Mouse (Mus musculus): ENCODE measurements around the gene Donson. TPM values are rescaled to one million over a fixed set of nuclear protein-coding genes. Genes with fewer than 3 reads are reported as not detected.

Gene Donson
- polyA plus RNA-seq, 1 experiment from 2014 or later: 43.2 TPM

DNA sequence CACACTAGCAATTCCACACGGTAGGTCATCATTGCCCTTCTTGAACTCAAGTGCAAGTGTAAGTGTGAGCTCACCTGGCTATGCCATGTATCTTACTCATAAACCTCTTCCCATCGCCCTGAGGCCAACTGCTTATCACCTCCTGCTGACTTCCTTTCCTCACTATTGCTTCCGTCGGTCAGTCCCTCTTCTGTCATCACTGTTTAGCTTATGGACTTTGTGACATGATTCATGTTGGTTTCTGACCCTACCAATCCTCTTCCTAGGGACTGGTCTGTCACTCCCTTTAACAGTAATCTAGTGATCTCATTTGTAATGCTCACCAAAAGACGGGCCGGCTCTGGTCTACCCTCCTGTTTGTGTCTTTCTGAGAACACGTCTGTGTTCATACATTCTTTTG, 21.7 kb upstream of the Donson start:
- Histone ChIP-seq H3K4me3 (no peak overlapping the region), H3K27ac (no peak overlapping the region), H3K9me3 (replicated peaks) (no peaks in the 10 kb centered on the region), H3K4me1 (peaks cover 1% of the 10 kb centered on the region; the same call in 1 of the 2 replicates), H3K27me3 (ENCODE audit: low read depth, poor library complexity, severe bottlenecking) (no peaks in the 10 kb centered on the region), H3K36me3 (peaks cover 70% of the 10 kb centered on the region)
- WGBS: 90% methylated on average over 7 of the region's 7 CpGs
- no peak for DNase-seq (ENCODE audit: low spot score)

DNA sequence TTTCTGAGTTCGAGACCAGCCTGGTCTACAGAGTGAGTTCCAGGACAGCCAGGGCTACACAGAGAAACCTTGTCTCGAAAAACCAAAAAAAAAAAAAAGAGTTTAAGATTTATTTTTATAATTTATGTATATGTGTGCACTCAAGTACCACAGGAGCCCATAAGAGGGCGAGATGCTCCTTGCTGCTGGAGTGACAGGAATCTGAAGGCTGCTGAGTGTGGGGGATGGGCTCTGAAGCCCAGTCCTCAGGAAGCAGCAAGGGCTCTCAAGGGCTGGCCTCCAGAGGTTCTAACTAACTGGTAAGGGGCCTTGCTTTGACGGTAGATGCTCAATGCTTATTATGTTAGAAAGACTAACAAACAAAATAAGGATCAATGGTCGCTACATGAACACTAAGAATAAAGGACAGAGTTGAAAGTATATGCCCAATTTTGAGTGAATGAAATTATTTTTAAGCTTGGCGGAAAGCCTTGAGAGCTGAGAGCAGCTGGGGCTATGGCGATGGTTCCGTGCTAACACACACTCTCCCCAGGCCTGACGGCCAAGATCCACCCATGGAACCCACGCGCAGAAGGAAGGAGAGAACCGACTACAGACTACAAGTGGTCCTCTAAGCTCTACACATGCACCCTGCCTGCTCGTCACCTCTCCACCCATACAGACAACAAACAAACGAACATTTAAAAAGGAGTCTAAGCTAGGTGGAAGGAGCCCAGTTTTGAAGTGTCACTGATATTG, 16.2 kb upstream of the Donson start:
- DNase-seq (ENCODE audit: low spot score): no peak
- no peaks in the 10 kb centered on the region for H3K27me3 ChIP-seq (ENCODE audit: low read depth, poor library complexity, severe bottlenecking)
- 85% methylated on average over 14 of the region's 14 CpGs for WGBS
- H3K4me3 ChIP-seq: no peak overlapping the region
- H3K9me3 ChIP-seq (replicated peaks): no peaks in the 10 kb centered on the region
- no peak overlapping the region for H3K27ac ChIP-seq
- H3K36me3 ChIP-seq: peaks cover 71% of the 10 kb centered on the region
- peaks cover 8% of the 10 kb centered on the region; the same call in 1 of the 2 replicates for H3K4me1 ChIP-seq

DNA sequence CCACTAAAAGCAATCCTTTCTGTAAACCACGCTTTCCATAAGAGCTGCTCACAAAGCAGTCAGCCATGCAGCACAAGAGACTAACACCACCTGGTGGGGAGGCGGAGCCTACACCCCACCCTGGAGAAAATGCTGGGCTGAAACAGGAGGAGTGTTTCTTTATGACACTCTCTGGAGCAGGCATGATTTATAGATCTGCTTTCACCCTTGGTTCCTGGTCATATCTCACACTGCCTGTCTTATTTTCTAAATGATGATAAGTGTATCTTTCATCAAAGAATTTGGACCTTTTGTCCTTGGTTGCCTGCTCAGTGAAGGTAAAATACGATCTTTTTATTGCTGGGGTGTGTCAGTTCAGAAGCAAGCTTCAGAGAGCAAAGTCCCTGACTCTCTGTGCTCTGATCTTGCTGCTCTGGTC, 14.2 kb upstream of the Donson start:
- H3K36me3 ChIP-seq: peaks cover 74% of the 10 kb centered on the region
- H3K4me1 ChIP-seq: peaks cover 8% of the 10 kb centered on the region; the same call in 1 of the 2 replicates
- no peak overlapping the region for H3K4me3 ChIP-seq
- no peak overlapping the region for H3K27ac ChIP-seq
- 64% methylated on average over 3 of the region's 3 CpGs for WGBS
- no peaks in the 10 kb centered on the region for H3K27me3 ChIP-seq (ENCODE audit: low read depth, poor library complexity, severe bottlenecking)
- no peaks in the 10 kb centered on the region for H3K9me3 ChIP-seq (replicated peaks)
- DNase-seq (ENCODE audit: low spot score): no peak

DNA sequence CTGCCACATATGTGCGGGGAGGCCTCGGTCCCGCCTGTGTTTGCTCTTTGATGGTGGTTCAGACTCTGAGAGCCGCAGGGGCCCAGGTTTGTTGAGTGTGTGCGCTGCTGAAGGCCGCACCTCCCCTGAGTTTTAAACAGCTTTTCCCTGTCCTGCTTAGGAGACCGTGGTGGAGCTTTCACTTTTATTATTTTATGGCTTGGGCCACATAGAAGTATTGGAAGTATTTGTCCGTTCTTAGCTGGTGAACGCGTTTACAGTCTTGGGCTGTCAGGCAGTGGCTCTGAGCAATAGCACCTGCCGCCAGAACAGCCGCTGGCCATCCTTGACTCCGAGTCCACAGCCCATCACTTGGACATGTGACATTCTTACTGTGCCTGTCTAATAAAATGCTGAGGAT, 13.3 kb upstream of the Donson start:
- DNase-seq (ENCODE audit: low spot score): no peak
- peaks cover 8% of the 10 kb centered on the region; the same call in 1 of the 2 replicates for H3K4me1 ChIP-seq
- H3K27me3 ChIP-seq (ENCODE audit: low read depth, poor library complexity, severe bottlenecking): no peaks in the 10 kb centered on the region
- no peaks in the 10 kb centered on the region for H3K9me3 ChIP-seq (replicated peaks)
- 73% methylated on average over 13 of the region's 13 CpGs for WGBS
- peaks cover 74% of the 10 kb centered on the region for H3K36me3 ChIP-seq
- H3K4me3 ChIP-seq: no peak overlapping the region
- H3K27ac ChIP-seq: no peak overlapping the region

DNA sequence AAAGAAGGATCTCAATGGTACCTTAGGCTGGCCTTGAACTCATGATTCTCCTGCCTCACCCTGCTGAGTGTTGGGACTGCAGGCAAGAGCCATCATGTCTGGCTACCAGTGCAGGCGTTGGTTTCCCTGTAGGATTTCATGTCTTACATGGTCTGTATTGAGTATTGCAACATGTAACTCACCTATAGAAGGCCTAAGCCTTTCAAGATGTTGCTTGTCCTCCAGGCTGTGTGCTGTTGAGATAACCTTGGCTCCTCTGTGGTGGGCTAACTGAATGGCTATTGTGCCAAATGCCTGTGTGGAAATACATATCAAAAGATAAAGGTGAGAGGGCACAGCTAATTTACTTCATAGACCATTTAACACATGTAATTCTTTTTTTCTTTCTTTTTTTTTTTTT, 10.4 kb upstream of the Donson start:
- H3K27ac ChIP-seq: no peak overlapping the region
- H3K9me3 ChIP-seq (replicated peaks): no peaks in the 10 kb centered on the region
- H3K27me3 ChIP-seq (ENCODE audit: low read depth, poor library complexity, severe bottlenecking): no peaks in the 10 kb centered on the region
- H3K36me3 ChIP-seq: peaks cover 63% of the 10 kb centered on the region
- 95% methylated on average over 1 of the region's 1 CpGs for WGBS
- H3K4me1 ChIP-seq: peaks cover 12% of the 10 kb centered on the region
- DNase-seq (ENCODE audit: low spot score): no peak
- no peak overlapping the region for H3K4me3 ChIP-seq

DNA sequence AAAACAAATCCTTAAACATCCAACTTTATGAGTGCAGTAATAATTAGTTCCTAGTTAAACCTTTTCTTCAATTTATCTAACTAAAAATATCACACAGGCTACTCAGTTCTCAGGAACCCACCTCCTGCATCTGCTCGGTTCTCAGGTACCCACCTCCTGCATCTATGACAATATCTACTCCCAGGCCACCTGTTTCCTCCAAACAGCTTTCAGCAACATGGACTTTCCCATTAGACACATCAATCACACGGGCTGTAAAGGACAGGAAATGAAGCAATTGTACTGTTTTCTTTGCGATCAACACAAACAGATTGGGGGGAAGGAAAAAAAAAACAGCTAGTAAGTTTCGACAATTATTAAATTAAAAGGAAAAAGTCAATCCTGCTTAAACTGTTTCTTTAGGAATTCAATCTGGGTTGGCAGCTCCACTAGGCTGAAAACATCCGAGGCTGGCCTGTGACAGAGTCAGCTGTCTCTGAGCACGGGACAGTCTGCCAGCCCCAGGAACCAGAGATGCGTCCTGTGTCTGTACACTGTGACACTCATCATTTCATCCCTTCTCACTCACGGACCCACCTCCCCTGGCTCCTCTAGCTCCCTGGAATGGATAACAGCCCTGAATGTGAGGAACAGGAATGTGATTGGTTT, 6.7 kb upstream of the Donson start:
- 59% methylated on average over 8 of the region's 8 CpGs for WGBS
- Histone ChIP-seq H3K36me3 (peaks cover 39% of the 10 kb centered on the region), H3K27me3 (ENCODE audit: low read depth, poor library complexity, severe bottlenecking) (no peaks in the 10 kb centered on the region)

DNA sequence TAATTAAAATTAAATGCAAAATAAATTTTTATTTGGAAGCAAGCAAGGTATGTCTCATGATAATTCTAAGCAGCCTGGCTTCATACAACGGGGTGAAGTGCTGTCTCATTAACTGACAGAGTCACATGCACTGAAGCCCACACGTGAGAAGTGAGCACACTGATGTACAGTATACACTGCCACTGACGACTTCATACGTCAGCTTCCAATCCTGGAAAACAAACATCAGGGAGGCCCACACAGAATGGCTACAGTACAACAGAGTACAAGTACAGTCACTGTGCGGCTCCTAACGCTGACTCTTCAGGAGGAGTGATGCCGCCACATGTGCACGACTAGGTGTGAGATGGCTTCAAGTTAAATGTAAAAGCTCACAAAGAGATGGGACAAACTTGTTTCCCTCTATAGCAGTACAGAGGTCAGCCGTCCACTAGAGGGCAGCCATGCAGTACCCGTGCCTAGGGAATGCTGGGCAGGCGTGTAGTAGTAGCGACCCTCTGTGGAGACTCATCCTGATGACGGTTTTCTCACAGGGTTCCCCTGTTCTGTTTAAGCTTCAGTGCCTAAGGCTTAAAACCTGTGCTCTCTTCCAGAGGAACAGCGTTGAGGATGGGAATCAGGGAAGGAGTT, 6.0 kb upstream of the Donson start:
- H3K4me1 ChIP-seq: peaks cover 12% of the 10 kb centered on the region
- peaks cover 35% of the 10 kb centered on the region for H3K36me3 ChIP-seq
- peak; percentile 85 for DNase-seq (ENCODE audit: low spot score)
- no peaks in the 10 kb centered on the region for H3K27me3 ChIP-seq (ENCODE audit: low read depth, poor library complexity, severe bottlenecking)
- H3K27ac ChIP-seq: no peak overlapping the region
- no peaks in the 10 kb centered on the region for H3K9me3 ChIP-seq (replicated peaks)
- 33% methylated on average over 14 of the region's 14 CpGs for WGBS
- H3K4me3 ChIP-seq: no peak overlapping the region

More for the DNA sequence above, 6.7 kb upstream of the Donson start:
- DNase-seq (ENCODE audit: low spot score): no peak
- Histone ChIP-seq H3K27ac (no peak overlapping the region), H3K4me3 (no peak overlapping the region), H3K9me3 (replicated peaks) (no peaks in the 10 kb centered on the region), H3K4me1 (peaks cover 12% of the 10 kb centered on the region)

DNA sequence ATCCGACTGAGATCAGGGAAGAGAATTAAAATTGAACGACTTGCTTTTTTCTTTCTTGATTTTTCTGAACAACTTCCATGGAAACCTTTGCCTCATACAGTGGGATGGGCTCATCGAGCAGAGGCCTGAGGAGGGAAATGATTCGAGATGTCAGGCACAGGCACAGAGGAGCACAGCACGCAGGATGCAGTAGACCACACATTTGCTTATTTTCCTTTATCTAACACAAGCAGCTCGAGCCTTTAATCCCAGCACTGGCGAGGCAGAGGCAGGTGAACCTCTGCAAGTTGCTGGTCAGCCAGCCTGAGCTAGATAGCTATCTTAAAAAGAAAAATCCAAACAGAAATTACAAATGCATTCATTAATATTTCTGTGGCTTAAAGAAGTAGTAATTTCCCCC, 1.2 kb upstream of the Donson start:
- no peak for DNase-seq (ENCODE audit: low spot score)
- Histone ChIP-seq H3K4me3 (no peak overlapping the region), H3K36me3 (peaks cover 17% of the 10 kb centered on the region), H3K27ac (no peak overlapping the region), H3K4me1 (peaks cover 19% of the 10 kb centered on the region), H3K27me3 (ENCODE audit: low read depth, poor library complexity, severe bottlenecking) (no peaks in the 10 kb centered on the region), H3K9me3 (replicated peaks) (no peaks in the 10 kb centered on the region)
- 56% methylated on average over 7 of the region's 7 CpGs for WGBS

DNA sequence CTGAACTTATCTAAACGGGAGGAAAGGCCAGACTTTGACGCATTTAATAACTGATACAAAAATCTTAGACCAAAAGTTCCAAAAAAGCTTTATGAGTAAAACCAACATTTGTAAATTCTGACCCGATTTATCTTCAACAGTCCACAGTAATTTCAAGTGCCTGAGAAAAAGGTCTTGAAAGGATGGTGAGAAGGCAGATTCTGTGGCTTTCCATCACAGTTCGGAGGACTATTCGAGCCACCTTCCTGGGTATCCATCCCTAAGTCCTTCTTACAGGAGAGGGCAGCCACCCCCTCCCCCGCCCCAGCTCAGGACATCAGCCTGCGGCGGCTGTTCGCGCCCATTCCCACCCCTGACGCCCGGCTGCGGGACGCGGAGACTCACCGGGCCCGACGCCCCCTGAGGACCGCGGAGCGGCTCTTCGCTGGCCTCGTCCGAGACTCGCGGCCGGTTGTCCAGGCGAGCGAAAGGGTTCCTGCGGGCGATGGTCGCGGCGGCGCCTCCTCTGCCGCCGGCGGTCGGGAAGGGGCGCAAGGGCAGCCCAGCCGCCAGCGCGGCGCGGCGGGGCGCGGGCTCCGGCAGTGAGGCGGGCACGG, 449 bp downstream of the Donson start:
- H3K27me3 ChIP-seq (ENCODE audit: low read depth, poor library complexity, severe bottlenecking): no peaks in the 10 kb centered on the region
- WGBS: 1% methylated on average over 51 of the region's 51 CpGs
- peak overlapping the region; percentile 97 for H3K4me3 ChIP-seq
- H3K4me1 ChIP-seq: peaks cover 16% of the 10 kb centered on the region
- peaks cover 31% of the 10 kb centered on the region for H3K36me3 ChIP-seq
- peak overlapping the region; percentile 94 for H3K27ac ChIP-seq
- DNase-seq (ENCODE audit: low spot score): no peak
- H3K9me3 ChIP-seq (replicated peaks): no peaks in the 10 kb centered on the region

DNA sequence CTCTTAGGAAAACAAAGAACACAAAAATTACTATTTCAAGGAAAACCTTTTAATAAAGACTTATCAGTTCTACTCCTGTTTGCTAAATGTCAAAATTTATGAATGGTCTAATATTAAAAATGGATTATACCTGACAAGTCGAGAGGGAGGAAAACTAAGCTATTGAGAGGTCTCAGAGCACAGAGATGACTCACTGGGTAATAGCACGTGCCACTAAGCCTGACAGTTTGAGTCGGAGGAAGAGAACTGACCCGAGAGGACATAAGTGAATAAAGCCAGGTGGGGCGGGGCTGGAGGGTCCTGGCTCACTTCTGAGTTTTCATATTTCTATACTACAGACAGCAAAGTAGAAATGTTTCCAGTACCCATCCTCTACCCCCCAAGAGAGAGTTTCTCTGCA, 2.2 kb downstream of the Donson start:
- peaks cover 47% of the 10 kb centered on the region for H3K36me3 ChIP-seq
- 93% methylated on average over 5 of the region's 5 CpGs for WGBS
- no peak overlapping the region for H3K4me3 ChIP-seq
- H3K4me1 ChIP-seq: peaks cover 16% of the 10 kb centered on the region
- H3K27ac ChIP-seq: no peak overlapping the region
- no peaks in the 10 kb centered on the region for H3K9me3 ChIP-seq (replicated peaks)
- H3K27me3 ChIP-seq (ENCODE audit: low read depth, poor library complexity, severe bottlenecking): no peaks in the 10 kb centered on the region
- DNase-seq (ENCODE audit: low spot score): no peak

DNA sequence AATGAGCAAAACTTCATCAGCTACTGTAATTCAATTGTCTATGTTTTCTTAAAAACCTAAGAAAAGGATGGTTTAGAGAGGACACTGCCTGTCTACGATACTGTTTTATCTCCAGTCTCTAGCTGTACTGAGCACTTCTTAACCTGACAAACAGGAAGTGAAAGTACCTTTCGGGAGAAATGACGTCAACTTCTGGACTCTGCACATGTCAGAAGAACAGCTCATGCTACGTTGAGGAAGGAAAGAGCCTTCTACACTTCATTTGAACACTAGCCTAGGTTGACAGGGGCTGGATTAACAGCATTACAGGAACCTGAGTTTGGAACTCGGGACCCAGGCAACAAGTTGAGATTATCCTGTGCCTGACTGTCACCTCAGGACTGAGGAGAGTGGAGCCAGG, 3.0 kb downstream of the Donson start:
- Histone ChIP-seq H3K9me3 (replicated peaks) (no peaks in the 10 kb centered on the region), H3K27ac (no peak overlapping the region), H3K4me1 (peaks cover 16% of the 10 kb centered on the region), H3K4me3 (no peak overlapping the region), H3K36me3 (peaks cover 56% of the 10 kb centered on the region), H3K27me3 (ENCODE audit: low read depth, poor library complexity, severe bottlenecking) (no peaks in the 10 kb centered on the region)
- no peak for DNase-seq (ENCODE audit: low spot score)
- WGBS: 88% methylated on average over 5 of the region's 5 CpGs

DNA sequence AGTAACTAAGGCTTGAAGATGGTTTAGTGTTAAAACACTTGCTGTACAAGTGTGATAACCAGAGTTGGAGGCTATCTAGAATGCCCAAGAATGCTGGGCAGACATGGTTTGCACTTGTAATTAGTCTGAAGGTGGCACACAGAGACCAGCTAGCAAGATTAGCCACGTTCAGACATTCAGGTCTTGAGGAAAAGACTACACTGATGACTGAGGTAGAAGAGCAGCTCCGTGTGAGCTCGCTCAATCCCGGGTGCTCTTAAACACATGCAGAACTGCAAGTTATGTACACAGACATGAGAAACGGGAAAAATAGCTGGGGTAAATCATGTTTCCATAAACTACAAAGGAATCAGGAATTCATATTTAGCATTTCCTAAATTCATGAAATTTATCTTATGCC, 7.9 kb downstream of the Donson start:
- Histone ChIP-seq H3K27ac (no peak overlapping the region), H3K4me1 (no peaks in the 10 kb centered on the region), H3K4me3 (no peak overlapping the region), H3K27me3 (ENCODE audit: low read depth, poor library complexity, severe bottlenecking) (no peaks in the 10 kb centered on the region), H3K36me3 (peaks cover 97% of the 10 kb centered on the region), H3K9me3 (replicated peaks) (no peaks in the 10 kb centered on the region)
- WGBS: 89% methylated on average over 5 of the region's 5 CpGs
- no peak for DNase-seq (ENCODE audit: low spot score)
